Mouse (Mus musculus): ENCODE measurements around the gene Cxcr5. TPM values are rescaled to one million over a fixed set of nuclear protein-coding genes. Genes with fewer than 3 reads are reported as not detected.

Gene Cxcr5
- polyA plus RNA-seq, 1 experiment from 2014 or later: 0.46 TPM

- no peaks in the 10 kb centered on the region for H3K4me1 ChIP-seq
- no peaks in the 10 kb centered on the region for H3K9me3 ChIP-seq
- H3K4me2 ChIP-seq: no peak overlapping the region
- no peak for ATAC-seq (ENCODE audit: insufficient number of reproducible peaks, low FRiP score, low TSS enrichment, low read depth)
- no peaks in the 10 kb centered on the region for H3K36me3 ChIP-seq
- H3K27me3 ChIP-seq: no peaks in the 10 kb centered on the region
- H3K4me3 ChIP-seq: no peak overlapping the region
- 54% methylated on average over 9 of the region's 9 CpGs for WGBS
- no peak overlapping the region for H3K9ac ChIP-seq
- H3K27ac ChIP-seq: no peak overlapping the region
These were observed 35.2 kb downstream of the Cxcr5 start for GRCm38 (mm10) chr9:44526337-44527112.

DNA sequence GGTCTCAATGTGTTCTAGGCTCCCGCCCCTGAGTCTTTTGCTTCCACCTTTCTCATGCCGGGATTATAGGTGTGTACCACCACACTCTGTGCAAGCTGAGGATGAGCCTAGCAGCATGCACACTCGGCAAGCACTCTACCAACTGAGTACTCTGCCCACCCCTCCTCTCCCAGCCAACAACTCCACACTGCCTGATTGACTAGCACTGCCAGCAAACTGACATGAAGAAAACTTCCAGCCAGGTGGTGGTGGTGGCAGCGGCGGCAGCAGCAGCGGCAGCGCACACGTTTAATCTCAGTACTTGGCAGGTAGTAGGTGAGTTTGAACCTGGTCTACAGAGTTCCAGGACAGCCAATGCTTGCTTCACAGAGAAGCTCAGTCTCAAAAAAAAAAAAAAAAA lies 36.1 kb downstream of the Cxcr5 start:
- Histone ChIP-seq H3K9me3 (no peaks in the 10 kb centered on the region), H3K4me2 (no peak overlapping the region), H3K36me3 (no peaks in the 10 kb centered on the region), H3K4me1 (no peaks in the 10 kb centered on the region), H3K27me3 (no peaks in the 10 kb centered on the region), H3K9ac (no peak overlapping the region), H3K4me3 (no peak overlapping the region), H3K27ac (no peak overlapping the region)
- ATAC-seq (ENCODE audit: insufficient number of reproducible peaks, low FRiP score, low TSS enrichment, low read depth): no peak
- WGBS: 89% methylated on average over 8 of the region's 8 CpGs

- WGBS: 78% methylated on average over 3 of the region's 3 CpGs
- Histone ChIP-seq H3K27ac (no peak overlapping the region), H3K27me3 (no peaks in the 10 kb centered on the region), H3K36me3 (no peaks in the 10 kb centered on the region), H3K4me2 (no peak overlapping the region), H3K9me3 (no peaks in the 10 kb centered on the region), H3K9ac (no peak overlapping the region), H3K4me3 (no peak overlapping the region), H3K4me1 (no peaks in the 10 kb centered on the region)
- no peak for ATAC-seq (ENCODE audit: insufficient number of reproducible peaks, low FRiP score, low TSS enrichment, low read depth)
These were observed 36.7 kb downstream of the Cxcr5 start for GRCm38 (mm10) chr9:44525001-44525400.

- Histone ChIP-seq H3K4me1 (no peaks in the 10 kb centered on the region), H3K4me3 (no peak overlapping the region), H3K36me3 (no peaks in the 10 kb centered on the region), H3K4me2 (no peak overlapping the region), H3K9me3 (no peaks in the 10 kb centered on the region), H3K27me3 (no peaks in the 10 kb centered on the region), H3K27ac (no peak overlapping the region), H3K9ac (no peak overlapping the region)
- WGBS: 70% methylated on average over 5 of the region's 5 CpGs
- no peak for ATAC-seq (ENCODE audit: insufficient number of reproducible peaks, low FRiP score, low TSS enrichment, low read depth)
These were observed 37.3 kb downstream of the Cxcr5 start for GRCm38 (mm10) chr9:44524235-44524826.

GRCm38 (mm10) chr9:44523686-44524085 lies 38.0 kb downstream of the Cxcr5 start:
- H3K36me3 ChIP-seq: no peaks in the 10 kb centered on the region
- H3K27me3 ChIP-seq: no peaks in the 10 kb centered on the region
- H3K9me3 ChIP-seq: no peaks in the 10 kb centered on the region
- H3K4me3 ChIP-seq: no peak overlapping the region
- no peak overlapping the region for H3K27ac ChIP-seq
- H3K9ac ChIP-seq: no peak overlapping the region
- no peak overlapping the region for H3K4me2 ChIP-seq
- WGBS: 64% methylated on average over 5 of the region's 5 CpGs
- no peaks in the 10 kb centered on the region for H3K4me1 ChIP-seq
- ATAC-seq (ENCODE audit: insufficient number of reproducible peaks, low FRiP score, low TSS enrichment, low read depth): no peak

DNA sequence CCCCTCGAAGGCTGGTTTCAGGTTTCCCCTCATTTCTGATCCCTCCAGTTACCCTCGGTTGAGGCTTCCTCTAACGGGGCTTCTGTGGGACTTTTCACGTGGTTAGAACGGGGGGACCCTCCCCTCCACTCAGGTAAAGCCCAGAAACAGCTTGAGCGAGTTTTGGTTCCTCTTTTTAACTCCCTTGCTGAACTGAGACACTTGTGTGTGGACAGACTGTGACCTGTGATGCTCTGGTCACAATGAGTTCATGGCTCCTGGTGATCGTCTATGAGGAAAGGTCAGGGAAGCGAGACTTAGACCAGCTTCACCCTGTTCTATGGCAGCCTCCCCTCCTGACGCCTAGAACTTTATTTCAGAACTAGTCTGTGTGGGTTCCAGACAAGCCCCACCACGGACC lies 39.8 kb downstream of the Cxcr5 start:
- Histone ChIP-seq H3K4me2 (no peak overlapping the region), H3K9me3 (no peaks in the 10 kb centered on the region), H3K9ac (no peak overlapping the region), H3K27ac (no peak overlapping the region), H3K4me3 (no peak overlapping the region), H3K36me3 (no peaks in the 10 kb centered on the region), H3K4me1 (no peaks in the 10 kb centered on the region), H3K27me3 (no peaks in the 10 kb centered on the region)
- ATAC-seq (ENCODE audit: insufficient number of reproducible peaks, low FRiP score, low TSS enrichment, low read depth): no peak
- WGBS: 72% methylated on average over 10 of the region's 10 CpGs

GRCm38 (mm10) chr9:44518068-44518467 lies 43.6 kb downstream of the Cxcr5 start:
- Histone ChIP-seq H3K4me2 (no peak overlapping the region), H3K9ac (no peak overlapping the region), H3K9me3 (no peaks in the 10 kb centered on the region), H3K4me1 (peaks cover 4% of the 10 kb centered on the region), H3K4me3 (no peak overlapping the region), H3K27ac (no peak overlapping the region), H3K36me3 (no peaks in the 10 kb centered on the region), H3K27me3 (no peaks in the 10 kb centered on the region)
- WGBS: 69% methylated on average over 7 of the region's 7 CpGs
- no peak for ATAC-seq (ENCODE audit: insufficient number of reproducible peaks, low FRiP score, low TSS enrichment, low read depth)

- Histone ChIP-seq H3K9ac (no peak overlapping the region), H3K4me1 (peaks cover 11% of the 10 kb centered on the region), H3K27me3 (no peaks in the 10 kb centered on the region), H3K4me3 (no peak overlapping the region), H3K4me2 (no peak overlapping the region), H3K27ac (no peak overlapping the region), H3K36me3 (no peaks in the 10 kb centered on the region), H3K9me3 (no peaks in the 10 kb centered on the region)
- 58% methylated on average over 4 of the region's 4 CpGs for WGBS
- no peak for ATAC-seq (ENCODE audit: insufficient number of reproducible peaks, low FRiP score, low TSS enrichment, low read depth)
These were observed 44.3 kb downstream of the Cxcr5 start for GRCm38 (mm10) chr9:44517368-44517767.

DNA sequence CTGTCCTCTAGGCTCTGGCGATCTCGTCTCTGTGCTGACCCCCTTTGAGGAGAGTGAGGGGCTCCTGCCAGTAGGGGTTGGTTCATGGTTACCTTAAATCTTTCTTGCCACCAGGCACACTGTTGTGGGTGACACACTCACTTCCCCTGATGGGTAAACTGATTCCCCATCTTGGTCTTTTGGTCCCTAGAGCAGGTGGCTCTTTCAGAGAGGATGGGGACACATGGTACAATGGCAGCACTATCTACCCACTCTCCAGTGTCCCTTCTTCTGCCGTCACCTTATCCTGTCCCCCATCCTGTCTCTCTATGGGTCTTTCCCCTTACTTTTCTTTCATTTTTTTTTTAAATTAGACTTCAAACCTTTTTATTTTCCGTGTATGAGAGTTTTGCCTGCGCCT lies 45.8 kb downstream of the Cxcr5 start:
- Histone ChIP-seq H3K9ac (no peak overlapping the region), H3K27me3 (no peaks in the 10 kb centered on the region), H3K27ac (no peak overlapping the region), H3K9me3 (no peaks in the 10 kb centered on the region), H3K36me3 (no peaks in the 10 kb centered on the region), H3K4me1 (peaks cover 25% of the 10 kb centered on the region), H3K4me2 (no peak overlapping the region), H3K4me3 (no peak overlapping the region)
- WGBS: 89% methylated on average over 5 of the region's 5 CpGs
- no peak for ATAC-seq (ENCODE audit: insufficient number of reproducible peaks, low FRiP score, low TSS enrichment, low read depth)

- 57% methylated on average over 12 of the region's 12 CpGs for WGBS
- no peak overlapping the region for H3K27ac ChIP-seq
- H3K27me3 ChIP-seq: no peaks in the 10 kb centered on the region
- H3K4me2 ChIP-seq: no peak overlapping the region
- H3K9me3 ChIP-seq: no peaks in the 10 kb centered on the region
- no peak for ATAC-seq (ENCODE audit: insufficient number of reproducible peaks, low FRiP score, low TSS enrichment, low read depth)
- peaks cover 32% of the 10 kb centered on the region for H3K4me1 ChIP-seq
- H3K36me3 ChIP-seq: no peaks in the 10 kb centered on the region
- H3K9ac ChIP-seq: no peak overlapping the region
- no peak overlapping the region for H3K4me3 ChIP-seq
These were observed 46.4 kb downstream of the Cxcr5 start for GRCm38 (mm10) chr9:44515131-44515751.

GRCm38 (mm10) chr9:44514147-44514546 lies 47.5 kb downstream of the Cxcr5 start:
- H3K4me1 ChIP-seq: peaks cover 43% of the 10 kb centered on the region
- no peak for ATAC-seq (ENCODE audit: insufficient number of reproducible peaks, low FRiP score, low TSS enrichment, low read depth)
- no peak overlapping the region for H3K9ac ChIP-seq
- no peak overlapping the region for H3K4me2 ChIP-seq
- no peak overlapping the region for H3K4me3 ChIP-seq
- WGBS: 89% methylated on average over 5 of the region's 5 CpGs
- no peak overlapping the region for H3K27ac ChIP-seq
- H3K27me3 ChIP-seq: no peaks in the 10 kb centered on the region
- peaks cover 2% of the 10 kb centered on the region for H3K36me3 ChIP-seq
- no peaks in the 10 kb centered on the region for H3K9me3 ChIP-seq

DNA sequence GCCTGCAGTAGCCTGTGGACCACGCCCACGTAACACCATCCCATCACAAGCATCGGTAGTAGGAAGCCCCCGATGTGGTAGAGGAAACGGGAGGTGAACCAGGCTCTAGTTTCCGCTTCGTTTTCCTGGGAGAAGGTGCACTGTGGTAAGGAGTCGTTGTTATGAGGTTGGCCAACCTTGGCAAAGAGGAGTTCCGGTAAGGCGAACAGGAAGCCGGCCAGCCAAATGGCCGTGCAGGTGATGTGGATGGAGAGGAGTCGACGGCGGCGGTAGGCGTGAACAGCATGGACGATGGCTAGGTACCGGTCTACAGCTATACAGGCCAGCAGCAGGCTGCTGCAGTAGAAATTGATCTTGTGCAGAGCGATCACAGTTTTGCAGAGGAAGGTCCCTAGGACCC lies 48.1 kb downstream of the Cxcr5 start:
- Histone ChIP-seq H3K4me2 (no peak overlapping the region), H3K36me3 (peaks cover 8% of the 10 kb centered on the region)
- ATAC-seq (ENCODE audit: insufficient number of reproducible peaks, low FRiP score, low TSS enrichment, low read depth): no peak

More for the DNA sequence above, 48.1 kb downstream of the Cxcr5 start:
- 77% methylated on average over 20 of the region's 20 CpGs for WGBS
- no peak overlapping the region for H3K4me3 ChIP-seq
- H3K9ac ChIP-seq: no peak overlapping the region
- H3K27me3 ChIP-seq: no peaks in the 10 kb centered on the region
- no peaks in the 10 kb centered on the region for H3K9me3 ChIP-seq
- no peak overlapping the region for H3K27ac ChIP-seq
- peaks cover 48% of the 10 kb centered on the region for H3K4me1 ChIP-seq
